Mouse (Mus musculus) liver, embryonic 15.5 days (tissue): ENCODE results near the gene Sval2. TPM values are rescaled to one million over a fixed set of nuclear protein-coding genes. Genes with fewer than 3 reads are reported as not detected.

ENCODE experiments used
- ATAC-seq: fragments of 200-750 bp; cut with Nextera tagmentation; 2 replicates; pipeline ENCODE4 v1.8.0; 2017; ENCODE audit warnings: moderate number of reproducible peaks, mild to moderate bottlenecking, moderate library complexity; ENCODE audit not compliant: insufficient read depth
- H3K27ac ChIP-seq: fragments of 300-500 bp; sonication (generic); replicated peaks from 2 replicates; pipeline ENCODE4 v1.5.1; 2015; ENCODE audit warnings: mild to moderate bottlenecking, inconsistent platforms
- H3K27me3 ChIP-seq: fragments of 300-500 bp; sonication (generic); 2 replicates; pipeline ENCODE4 v1.6.1; 2015; ENCODE audit warnings: mild to moderate bottlenecking, inconsistent platforms
- H3K36me3 ChIP-seq: fragments of 300-500 bp; sonication (generic); replicated peaks from 2 replicates; pipeline ENCODE4 v1.6.1; 2015; ENCODE audit warnings: moderate library complexity, mild to moderate bottlenecking, inconsistent platforms
- H3K4me1 ChIP-seq: fragments of 300-500 bp; sonication (generic); replicated peaks from 2 replicates; pipeline ENCODE4 v1.6.1; 2015; ENCODE audit warnings: inconsistent platforms
- H3K4me2 ChIP-seq: fragments of 300-500 bp; sonication (generic); 2 replicates; pipeline ENCODE4 v1.6.1; 2015; ENCODE audit warnings: moderate library complexity, mild to moderate bottlenecking, inconsistent platforms
- H3K4me3 ChIP-seq: fragments of 300-500 bp; sonication (generic); replicated peaks from 2 replicates; pipeline ENCODE4 v1.5.1; 2015; ENCODE audit warnings: mild to moderate bottlenecking, inconsistent platforms
- H3K9ac ChIP-seq: fragments of 300-500 bp; sonication (generic); 2 replicates; pipeline ENCODE4 v1.6.1; 2015; ENCODE audit warnings: moderate library complexity, mild to moderate bottlenecking, inconsistent platforms
- H3K9me3 ChIP-seq: fragments of 300-500 bp; sonication (generic); replicated peaks from 2 replicates; pipeline ENCODE4 v1.6.1; 2016; ENCODE audit warnings: inconsistent platforms
- WGBS: fragments of 180-500 bp; shearing (Covaris S2); methylation state at CpG from one replicate; pipeline ENCODE4 v1.1.7; 2015; ENCODE audit warnings: mixed read lengths; ENCODE audit not compliant: insufficient replicate concordance; 5-methylcytosine and 5-hydroxymethylcytosine counted together
- polyA plus RNA-seq: library from polyadenylated mRNA; unstranded; fragments of >200 nt; fragmentation: Nextera tagmentation; extraction: Ambion mirVana; gene quantifications from 2 replicates; pipeline ENCODE4 v1.2.1, GENCODE M21; 2015

Sval2 gene
- polyA plus RNA-seq: not detected in 2 replicates

- Histone ChIP-seq H3K9ac (no peak within 1 kb of the TSS), H3K4me3 (no peak within 1 kb of the TSS), H3K9me3 (no peaks in the 10 kb centered on the region), H3K27ac (no peak within 1 kb of the TSS), H3K27me3 (no peaks in the 10 kb centered on the region), H3K4me2 (no peak within 1 kb of the TSS), H3K4me1 (no peaks in the 10 kb centered on the region), H3K36me3 (no peaks in the 10 kb centered on the region)
- no peak for ATAC-seq
- WGBS: 47% methylated on average over 3 of the region's 3 CpGs
Measured at GRCm38 (mm10) chr6:41852689-41853088, at the start of gene Sval2. Gene Sval2 (plus strand): TSS chr6:41852989.

GRCm38 (mm10) chr6:41824086-41824485 is 28.7 kb upstream of the Sval2 start:
- Histone ChIP-seq H3K27me3 (no peaks in the 10 kb centered on the region), H3K36me3 (no peaks in the 10 kb centered on the region), H3K4me1 (no peaks in the 10 kb centered on the region), H3K4me3 (no peak overlapping the region), H3K27ac (no peak overlapping the region), H3K9me3 (no peaks in the 10 kb centered on the region), H3K4me2 (no peak overlapping the region), H3K9ac (no peak overlapping the region)
- no peak for ATAC-seq

- no peaks in the 10 kb centered on the region for H3K36me3 ChIP-seq
- H3K4me1 ChIP-seq: no peaks in the 10 kb centered on the region
- no peak overlapping the region for H3K9ac ChIP-seq
- H3K4me3 ChIP-seq: no peak overlapping the region
- no peak overlapping the region for H3K27ac ChIP-seq
- 52% methylated on average over 2 of the region's 2 CpGs for WGBS
- no peaks in the 10 kb centered on the region for H3K27me3 ChIP-seq
- no peak overlapping the region for H3K4me2 ChIP-seq
- no peaks in the 10 kb centered on the region for H3K9me3 ChIP-seq
- ATAC-seq: no peak
Measured at GRCm38 (mm10) chr6:41829516-41829915, 23.3 kb upstream of the Sval2 start.

- Histone ChIP-seq H3K9me3 (no peaks in the 10 kb centered on the region), H3K4me3 (no peak within 1 kb of the TSS), H3K9ac (no peak within 1 kb of the TSS), H3K27ac (no peak within 1 kb of the TSS), H3K4me1 (no peaks in the 10 kb centered on the region), H3K27me3 (no peaks in the 10 kb centered on the region), H3K4me2 (no peak within 1 kb of the TSS), H3K36me3 (no peaks in the 10 kb centered on the region)
- ATAC-seq: no peak
- 60% methylated on average over 2 of the region's 2 CpGs for WGBS
Measured at GRCm38 (mm10) chr6:41847235-41847634, 5.6 kb upstream of the Sval2 start, which contains the start of gene Pip. Gene Pip (plus strand): TSS chr6:41847535.

GRCm38 (mm10) chr6:41864038-41864437 is 11.2 kb downstream of the Sval2 start:
- no peaks in the 10 kb centered on the region for H3K4me1 ChIP-seq
- no peak overlapping the region for H3K4me3 ChIP-seq
- no peak overlapping the region for H3K9ac ChIP-seq
- WGBS: 45% methylated on average over 2 of the region's 2 CpGs
- no peak overlapping the region for H3K4me2 ChIP-seq
- H3K9me3 ChIP-seq: no peaks in the 10 kb centered on the region
- no peak for ATAC-seq
- H3K36me3 ChIP-seq: no peaks in the 10 kb centered on the region
- no peak overlapping the region for H3K27ac ChIP-seq
- no peaks in the 10 kb centered on the region for H3K27me3 ChIP-seq

- no peak overlapping the region for H3K9ac ChIP-seq
- H3K36me3 ChIP-seq: no peaks in the 10 kb centered on the region
- H3K27ac ChIP-seq: no peak overlapping the region
- WGBS: 64% methylated on average over 5 of the region's 5 CpGs
- H3K4me1 ChIP-seq: no peaks in the 10 kb centered on the region
- H3K27me3 ChIP-seq: no peaks in the 10 kb centered on the region
- H3K4me3 ChIP-seq: no peak overlapping the region
- ATAC-seq: no peak
- no peak overlapping the region for H3K4me2 ChIP-seq
- no peaks in the 10 kb centered on the region for H3K9me3 ChIP-seq
Measured at GRCm38 (mm10) chr6:41911625-41912024, 58.8 kb downstream of the Sval2 start.

Other genes with a start within 250 kb of the Sval2 start
- gene Ephb6, start 247.5 kb upstream of the Sval2 start, polyA plus RNA-seq: 0.48 and 0.59 TPM in 2 replicates
- 0.13 and 0.15 TPM in 2 replicates for gene Trpv6, start 216.6 kb upstream of the Sval2 start, polyA plus RNA-seq
- 0.02 and 0.13 TPM in 2 replicates for gene Trpv5, start 172.2 kb upstream of the Sval2 start, polyA plus RNA-seq
- 0.12 TPM in 1 of 2 replicates, not detected in the other for gene Llcfc1, start 168.6 kb upstream of the Sval2 start, polyA plus RNA-seq
- 299 and 347 TPM in 2 replicates for gene Kel, start 148.7 kb upstream of the Sval2 start, polyA plus RNA-seq
- not detected in 2 replicates for gene Olfr459, start 77.8 kb upstream of the Sval2 start, polyA plus RNA-seq
- gene Pip, start 5.5 kb upstream of the Sval2 start, polyA plus RNA-seq: not detected in 2 replicates
- gene Sval1, start 98.6 kb downstream of the Sval2 start, polyA plus RNA-seq: not detected in 2 replicates
- not detected in 2 replicates for gene Sval3, start 115.2 kb downstream of the Sval2 start, polyA plus RNA-seq
- gene Sva, start 185.4 kb downstream of the Sval2 start, polyA plus RNA-seq: not detected in 2 replicates